Mouse (Mus musculus) left cerebral cortex, adult 9 months (tissue): ENCODE results near the gene Gm47283.
"Not testable (repeated sequence)": the region's sequence is repeated elsewhere in the genome, so short reads cannot be mapped to it uniquely, and the experiment has no call there.

Source experiments
- DNase-seq, 2 experiments: peaks; one replicate each; pipeline ENCODE4 v3.0.0; 2022; ENCODE audit warnings: low spot score in 2 of 2

Gm47283 gene

DNA sequence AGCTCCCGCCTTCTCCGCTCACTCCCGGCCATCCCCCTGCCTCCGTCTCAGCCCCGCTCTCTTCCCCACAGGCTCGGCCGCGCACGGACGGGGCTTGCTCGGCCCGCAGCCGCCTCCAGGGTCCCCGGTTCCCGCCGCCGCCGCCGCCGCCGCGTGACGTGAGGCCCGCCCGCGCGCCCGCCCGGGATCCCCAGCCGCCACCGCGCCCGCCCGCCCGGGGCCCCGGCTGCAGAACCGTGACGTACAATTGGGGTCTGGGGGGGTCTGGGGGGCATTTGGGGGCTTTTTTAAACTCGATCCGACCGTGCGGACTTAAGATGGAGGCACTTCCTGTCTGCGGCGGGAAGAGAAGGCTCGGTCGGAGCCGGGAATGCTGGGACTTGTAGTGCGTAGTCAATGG lies at the start of gene Gm47283:
Gm47283 (plus strand) TSS at position 301 of the 400 bp plus-strand sequence.
- DNase-seq = not testable (repeated sequence)

GRCm38 (mm10) chrY:90735181-90735895 lies 49.2 kb upstream of the Gm47283 start:
- DNase-seq = not testable (repeated sequence)

DNA sequence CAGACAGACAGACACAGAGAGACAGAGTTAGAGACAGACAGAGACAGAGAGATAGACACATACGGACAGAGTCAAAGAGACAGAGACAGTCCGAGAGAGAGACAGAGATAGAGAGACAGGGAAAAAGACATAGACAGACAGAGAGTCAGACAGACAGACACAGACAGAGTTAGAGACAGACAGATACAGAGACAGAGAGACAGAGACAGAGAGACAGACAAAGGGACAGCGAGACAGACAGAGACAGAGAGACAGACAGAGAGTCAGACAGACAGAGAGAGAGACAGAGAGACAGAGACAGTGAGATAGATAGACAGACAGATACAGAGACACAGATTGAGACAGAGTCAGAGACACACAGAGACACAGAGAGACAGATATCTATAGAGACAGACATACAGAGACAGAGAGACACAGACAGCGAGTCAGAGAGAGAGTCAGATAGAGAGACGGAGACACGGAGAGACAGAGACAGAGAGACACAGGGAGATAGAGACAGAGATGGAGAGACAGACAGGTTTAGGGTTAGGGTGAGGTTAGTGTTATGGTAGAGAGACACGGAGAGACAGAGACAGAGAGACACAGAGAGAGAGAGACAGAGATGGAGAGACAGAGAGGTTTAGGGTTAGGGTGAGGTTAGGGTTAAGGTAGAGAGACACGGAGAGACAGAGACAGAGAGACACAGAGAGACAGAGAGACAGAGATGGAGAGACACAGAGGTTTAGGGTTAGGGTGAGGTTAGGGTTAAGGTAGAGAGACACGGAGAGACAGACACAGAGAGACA lies 48.1 kb upstream of the Gm47283 start:
- DNase-seq = not testable (repeated sequence)

- DNase-seq = no peak
Observed at GRCm38 (mm10) chrY:90737606-90738430, 46.7 kb upstream of the Gm47283 start.

- DNase-seq = no peak
Observed at GRCm38 (mm10) chrY:90738431-90738680, 46.2 kb upstream of the Gm47283 start.

DNA sequence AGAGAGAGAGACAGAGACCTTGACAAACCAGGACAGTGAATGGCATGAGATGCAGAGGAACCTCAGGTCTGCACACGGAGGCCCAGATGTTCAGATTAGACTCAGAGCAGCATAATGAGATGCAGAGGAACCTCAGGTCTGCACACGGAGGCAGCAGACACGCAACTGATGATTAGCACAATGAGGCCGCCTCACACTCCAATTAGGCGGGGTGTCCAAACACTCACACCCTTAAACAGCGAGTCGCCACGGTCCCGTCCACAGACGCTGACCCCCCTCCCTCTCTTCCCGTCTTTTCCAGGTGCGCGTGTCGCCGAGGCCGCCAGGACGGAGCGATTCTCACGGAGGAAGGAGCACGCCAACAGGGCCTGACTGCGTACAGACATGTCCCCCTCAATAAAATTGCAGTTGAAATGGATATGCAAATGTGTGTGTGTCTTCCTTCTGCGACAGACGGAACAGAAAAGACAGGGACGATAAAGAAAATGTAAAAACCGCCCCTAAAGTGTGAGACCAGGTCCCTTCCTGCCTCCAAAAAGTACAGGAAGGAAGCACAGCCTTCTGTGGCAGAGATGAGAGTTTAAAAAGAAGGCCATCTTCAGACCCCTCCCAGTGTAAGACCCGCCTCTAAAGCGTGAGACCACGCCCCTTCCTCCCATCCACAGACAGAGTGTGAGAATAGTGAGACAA lies 45.6 kb upstream of the Gm47283 start:
- peak in 1 of 2 experiments; percentile 55 for DNase-seq

DNA sequence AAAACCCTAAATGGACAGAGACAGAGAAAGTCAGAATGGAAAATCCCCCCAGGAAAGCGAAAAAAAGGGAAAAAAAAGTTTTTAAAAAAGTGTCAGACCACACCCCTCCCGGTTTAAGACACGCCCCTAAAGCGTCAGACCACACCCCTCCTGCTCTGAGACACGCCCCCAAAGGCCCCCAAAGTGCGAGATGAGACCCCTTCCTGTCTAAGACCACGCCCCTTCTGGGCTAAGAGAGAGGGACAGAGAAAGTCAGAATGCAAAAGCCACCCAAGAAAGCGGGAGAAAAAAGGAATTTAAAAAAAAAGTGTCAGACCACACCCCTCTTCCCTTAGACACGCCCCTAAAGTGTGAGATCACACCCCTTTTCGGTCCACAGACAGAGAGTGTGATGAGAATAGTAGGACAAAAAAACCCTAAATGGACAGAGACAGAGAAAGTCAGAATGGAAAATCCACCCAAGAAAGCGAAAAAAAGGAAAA lies 45.0 kb upstream of the Gm47283 start:
- peak in 1 of 2 experiments; percentile 50 for DNase-seq

DNA sequence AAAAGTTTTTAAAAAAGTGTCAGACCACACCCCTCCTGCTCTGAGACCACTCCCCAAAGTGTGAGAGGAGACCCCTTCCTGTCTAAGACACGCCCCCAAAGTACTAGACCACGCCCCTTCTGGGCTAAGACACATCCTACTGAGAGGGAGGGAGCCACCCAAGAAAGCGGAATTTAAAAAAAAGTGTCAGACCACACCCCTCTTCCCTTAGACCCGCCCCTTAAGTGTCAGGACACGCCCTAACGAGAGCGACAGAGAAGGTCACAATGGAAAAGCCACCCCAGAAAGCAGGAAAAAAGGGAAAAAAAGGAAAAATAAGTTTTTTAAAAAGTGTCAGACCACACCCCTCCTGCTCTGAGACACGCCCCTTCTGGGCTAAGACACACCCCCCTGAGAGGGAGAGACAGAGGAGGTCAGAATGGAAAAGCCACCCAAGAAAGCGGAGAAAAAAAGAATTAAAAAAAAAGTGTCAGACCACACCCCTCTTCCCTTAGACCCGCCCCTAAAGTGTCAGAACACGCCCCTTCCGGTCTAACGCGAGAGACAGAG lies 44.5 kb upstream of the Gm47283 start:
- peak in 1 of 2 experiments; percentile 50 for DNase-seq

DNA sequence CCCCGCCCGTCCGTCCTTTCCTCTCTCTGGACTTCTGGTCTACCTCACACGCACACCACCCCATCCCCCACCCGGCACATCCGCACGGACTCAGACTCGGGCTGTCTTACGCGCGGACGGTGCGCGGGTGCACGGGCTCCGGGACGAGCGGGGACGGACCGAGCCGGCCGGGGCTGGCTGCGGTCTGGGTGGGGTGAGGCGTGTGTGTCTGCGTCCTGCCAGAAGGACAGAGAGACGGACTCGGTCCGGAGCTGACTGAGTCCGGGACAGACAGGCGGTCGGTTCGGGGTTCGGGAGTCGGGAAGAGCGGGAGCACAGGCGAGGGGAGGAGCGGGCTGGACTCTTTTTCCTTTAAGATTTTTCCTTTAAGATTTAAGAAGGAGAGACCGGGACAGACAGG lies 43.5 kb upstream of the Gm47283 start:
- DNase-seq = not testable (repeated sequence)

DNA sequence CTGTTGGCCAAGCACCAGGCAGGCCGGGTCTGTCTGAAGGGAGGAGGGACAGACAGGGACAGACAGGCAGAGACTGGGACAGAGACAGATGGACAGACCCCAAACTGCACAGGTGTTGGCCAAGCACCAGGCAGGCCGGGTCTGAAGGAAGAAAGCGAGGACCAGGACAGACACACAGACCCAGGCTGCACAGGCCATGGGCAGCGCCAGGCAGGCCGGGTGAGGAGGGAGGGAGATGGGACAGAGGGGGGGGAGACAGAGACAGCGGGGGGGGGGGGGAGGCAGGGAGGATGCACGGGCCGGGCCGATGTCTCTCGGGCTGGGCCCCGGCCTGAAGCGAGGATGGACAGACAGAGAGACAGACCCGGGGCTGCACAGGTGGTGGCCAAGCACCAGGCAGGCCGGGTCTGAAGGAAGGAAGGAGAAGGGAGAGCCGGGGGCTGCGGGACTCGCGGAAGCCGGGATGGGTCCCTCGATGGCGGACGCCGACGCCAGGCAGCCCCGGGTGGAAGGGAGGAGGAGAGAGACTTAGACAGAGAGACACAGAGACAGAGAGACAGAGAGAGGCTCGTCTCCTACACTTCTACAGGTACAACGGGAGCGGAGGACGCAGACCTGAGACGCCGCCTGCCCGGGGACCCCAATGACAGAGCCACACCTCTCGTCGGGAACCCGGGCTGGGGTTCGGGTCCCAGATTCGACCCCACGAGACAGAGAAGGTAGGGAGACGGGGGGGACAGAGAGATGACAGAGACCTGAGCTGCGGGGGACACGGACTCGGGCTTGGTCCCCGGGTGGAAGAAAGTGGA lies 42.9 kb upstream of the Gm47283 start:
- peak in 1 of 2 experiments; percentile 62 for DNase-seq

DNA sequence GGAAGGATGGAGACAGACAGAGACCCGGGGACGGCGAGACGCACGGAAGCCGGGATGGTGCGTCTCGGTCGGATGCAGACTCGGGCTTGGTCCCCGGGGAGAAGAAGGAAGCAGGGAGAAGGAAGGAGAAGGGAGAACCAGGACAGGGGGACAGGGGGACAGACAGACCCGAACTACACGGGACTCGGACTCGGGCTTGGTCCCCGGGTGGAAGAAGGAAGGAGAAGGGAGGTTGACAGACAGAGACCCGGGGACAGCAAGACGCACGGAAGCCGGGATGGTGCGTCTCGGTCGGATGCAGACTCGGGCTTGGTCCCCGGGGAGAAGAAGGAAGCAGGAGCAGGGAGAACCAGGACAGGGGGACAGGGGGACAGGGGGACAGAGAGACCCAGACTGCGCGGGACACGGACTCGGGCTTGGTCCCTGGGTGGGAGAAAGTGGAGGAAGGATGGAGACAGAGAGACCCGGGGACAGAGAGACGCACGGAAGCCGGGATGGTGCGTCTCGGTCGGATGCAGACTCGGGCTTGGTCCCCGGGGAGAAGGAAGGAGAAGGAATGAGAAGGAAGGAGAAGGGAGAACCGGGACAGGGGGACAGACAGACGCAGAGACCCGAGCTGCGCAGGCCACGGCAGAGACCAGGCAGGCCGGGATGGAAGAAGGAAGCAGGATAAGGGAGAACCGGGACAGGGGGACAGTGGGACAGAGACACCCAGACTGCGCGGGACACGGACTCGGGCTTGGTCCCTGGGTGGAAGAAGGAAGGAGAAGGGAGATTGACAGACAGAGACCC lies 42.1 kb upstream of the Gm47283 start:
- DNase-seq = peak in 1 of 2 experiments; percentile 44

DNA sequence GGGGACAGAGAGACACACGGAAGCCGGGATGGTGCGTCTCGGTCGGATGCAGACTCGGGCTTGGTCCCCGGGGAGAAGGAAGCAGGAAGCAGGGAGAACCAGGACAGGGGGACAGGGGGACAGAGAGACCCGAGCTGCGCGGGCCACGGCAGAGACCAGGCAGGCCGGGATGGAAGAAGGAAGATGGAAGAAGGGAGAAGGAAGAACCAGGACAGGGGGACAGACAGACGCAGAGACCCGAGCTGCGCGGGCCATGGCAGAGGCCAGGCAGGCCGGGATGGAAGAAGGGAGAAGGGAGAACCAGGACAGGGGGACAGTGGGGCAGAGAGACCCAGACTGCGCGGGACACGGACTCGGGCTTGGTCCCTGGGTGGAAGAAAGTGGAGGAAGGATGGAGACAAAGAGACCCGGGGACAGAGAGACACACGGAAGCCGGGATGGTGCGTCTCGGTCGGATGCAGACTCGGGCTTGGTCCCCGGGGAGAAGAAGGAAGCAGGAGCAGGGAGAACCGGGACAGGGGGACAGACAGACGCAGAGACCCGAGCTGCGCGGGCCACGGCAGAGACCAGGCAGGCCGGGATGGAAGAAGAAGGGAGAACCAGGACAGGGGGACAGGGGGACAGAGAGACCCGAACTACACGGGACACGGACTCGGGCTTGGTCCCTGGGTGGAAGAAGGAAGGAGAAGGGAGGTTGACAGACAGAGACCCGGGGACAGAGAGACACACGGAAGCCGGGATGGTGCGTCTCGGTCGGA lies 41.3 kb upstream of the Gm47283 start:
- not testable (repeated sequence) for DNase-seq

DNA sequence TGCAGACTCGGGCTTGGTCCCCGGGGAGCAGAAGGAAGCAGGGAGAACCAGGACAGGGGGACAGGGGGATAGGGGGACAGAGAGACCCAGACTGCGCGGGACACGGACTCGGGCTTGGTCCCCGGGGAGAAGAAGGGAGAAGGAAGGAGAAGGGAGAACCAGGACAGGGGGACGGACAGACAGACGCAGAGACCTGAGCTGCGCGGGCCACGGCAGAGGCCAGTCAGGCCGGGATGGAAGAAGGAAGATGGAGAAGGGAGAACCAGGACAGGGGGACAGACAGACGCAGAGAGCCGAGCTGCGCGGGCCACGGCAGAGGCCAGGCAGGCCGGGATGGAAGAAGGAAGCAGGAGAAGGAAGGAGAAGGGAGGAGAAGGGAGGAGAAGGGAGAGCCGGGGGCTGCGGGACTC lies 40.7 kb upstream of the Gm47283 start:
- DNase-seq = no peak

- peak; percentile 96 to 97 for DNase-seq
Observed at GRCm38 (mm10) chrY:90744381-90744981, 40.1 kb upstream of the Gm47283 start.

- DNase-seq = not testable (repeated sequence)
Observed at GRCm38 (mm10) chrY:90745256-90745655, 39.3 kb upstream of the Gm47283 start.

DNA sequence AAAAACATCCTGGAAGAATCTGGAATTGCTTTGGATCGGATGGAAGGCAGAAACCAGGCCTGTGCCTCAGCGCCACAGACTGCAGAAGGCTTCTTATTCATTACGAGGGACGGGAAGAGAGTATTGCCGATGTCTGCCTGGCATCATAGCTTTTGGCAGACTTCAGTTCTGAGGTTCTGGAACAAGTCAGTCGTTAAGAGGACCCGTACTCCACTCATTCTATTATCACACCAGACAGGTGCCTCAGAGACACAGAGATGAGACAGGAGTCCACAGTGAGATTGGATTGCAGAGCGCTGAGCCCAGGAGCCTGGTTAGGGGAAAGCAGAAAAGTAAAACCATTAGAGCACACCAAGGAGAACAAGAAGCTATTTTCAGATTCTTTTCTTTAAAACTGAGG lies 29.8 kb upstream of the Gm47283 start, which contains the start of gene Gm21860:
Gm21860 (minus strand) TSS at position 101 of the 400 bp plus-strand sequence.
- not testable (repeated sequence) for DNase-seq

DNA sequence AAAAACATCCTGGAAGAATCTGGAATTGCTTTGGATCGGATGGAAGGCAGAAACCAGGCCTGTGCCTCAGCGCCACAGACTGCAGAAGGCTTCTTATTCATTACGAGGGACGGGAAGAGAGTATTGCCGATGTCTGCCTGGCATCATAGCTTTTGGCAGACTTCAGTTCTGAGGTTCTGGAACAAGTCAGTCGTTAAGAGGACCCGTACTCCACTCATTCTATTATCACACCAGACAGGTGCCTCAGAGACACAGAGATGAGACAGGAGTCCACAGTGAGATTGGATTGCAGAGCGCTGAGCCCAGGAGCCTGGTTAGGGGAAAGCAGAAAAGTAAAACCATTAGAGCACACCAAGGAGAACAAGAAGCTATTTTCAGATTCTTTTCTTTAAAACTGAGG lies 54.5 kb downstream of the Gm47283 start, which contains the start of gene Gm21748:
Gm21748 (minus strand) TSS at position 101 of the 400 bp plus-strand sequence.
- DNase-seq = not testable (repeated sequence)
